Mouse (Mus musculus) embryo, embryonic 11 days (tissue): Measurements from ENCODE around the gene Khnyn.
A peak's percentile ranks its signal among the peaks of the same experiment; 100 is the strongest.

Experiments used
- DNase-seq: peaks from one replicate; pipeline ENCODE4 v3.0.0-alpha.2; 2015

Khnyn gene

DNA sequence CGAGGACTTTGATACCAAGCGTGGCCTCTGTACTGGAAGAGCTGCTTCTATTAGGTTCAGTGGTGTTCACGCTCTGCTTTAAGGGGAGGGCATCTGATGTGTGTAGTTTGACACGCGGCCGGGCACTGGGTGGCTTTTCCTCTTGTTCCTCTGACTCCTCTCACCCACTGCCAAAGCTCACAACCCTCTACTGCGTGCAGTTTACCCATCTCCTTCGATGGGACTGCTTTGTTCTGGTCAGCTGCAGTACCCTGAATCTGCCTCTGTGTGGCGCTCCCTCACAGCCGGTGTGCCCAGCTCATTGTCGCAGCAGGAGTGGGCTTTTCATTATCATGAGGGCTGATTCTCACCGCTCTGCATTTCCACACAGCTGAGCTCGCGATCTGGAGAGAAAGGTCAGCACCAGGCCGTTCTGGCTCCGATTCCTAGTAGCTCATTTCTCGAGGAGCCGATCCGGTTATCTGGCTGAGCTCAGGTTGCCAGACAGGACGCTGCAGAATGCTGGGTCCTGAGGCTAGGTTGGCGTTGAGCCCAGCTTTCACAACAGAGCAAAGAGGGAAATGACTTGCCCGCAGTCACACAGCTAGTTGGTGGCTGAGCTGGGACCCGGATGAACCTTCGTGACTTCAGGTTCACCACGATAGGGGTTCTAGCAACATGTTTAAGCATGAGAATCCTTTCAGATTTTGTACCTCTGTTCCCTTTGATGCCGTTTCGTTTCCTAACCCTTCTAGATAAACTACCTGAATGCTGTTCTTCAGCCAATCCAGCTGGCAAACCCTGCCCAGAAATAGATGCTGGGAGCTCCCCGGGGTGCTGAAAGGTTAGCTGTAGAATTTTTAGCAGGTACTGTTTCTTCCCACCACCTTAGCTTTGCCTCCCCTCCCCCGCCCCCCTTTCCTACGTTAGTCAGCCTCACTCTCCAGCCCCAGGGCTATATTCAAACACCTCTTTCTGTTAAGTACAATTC, 10.7 kb upstream of the Khnyn start:
- peak; percentile 86 for DNase-seq

DNA sequence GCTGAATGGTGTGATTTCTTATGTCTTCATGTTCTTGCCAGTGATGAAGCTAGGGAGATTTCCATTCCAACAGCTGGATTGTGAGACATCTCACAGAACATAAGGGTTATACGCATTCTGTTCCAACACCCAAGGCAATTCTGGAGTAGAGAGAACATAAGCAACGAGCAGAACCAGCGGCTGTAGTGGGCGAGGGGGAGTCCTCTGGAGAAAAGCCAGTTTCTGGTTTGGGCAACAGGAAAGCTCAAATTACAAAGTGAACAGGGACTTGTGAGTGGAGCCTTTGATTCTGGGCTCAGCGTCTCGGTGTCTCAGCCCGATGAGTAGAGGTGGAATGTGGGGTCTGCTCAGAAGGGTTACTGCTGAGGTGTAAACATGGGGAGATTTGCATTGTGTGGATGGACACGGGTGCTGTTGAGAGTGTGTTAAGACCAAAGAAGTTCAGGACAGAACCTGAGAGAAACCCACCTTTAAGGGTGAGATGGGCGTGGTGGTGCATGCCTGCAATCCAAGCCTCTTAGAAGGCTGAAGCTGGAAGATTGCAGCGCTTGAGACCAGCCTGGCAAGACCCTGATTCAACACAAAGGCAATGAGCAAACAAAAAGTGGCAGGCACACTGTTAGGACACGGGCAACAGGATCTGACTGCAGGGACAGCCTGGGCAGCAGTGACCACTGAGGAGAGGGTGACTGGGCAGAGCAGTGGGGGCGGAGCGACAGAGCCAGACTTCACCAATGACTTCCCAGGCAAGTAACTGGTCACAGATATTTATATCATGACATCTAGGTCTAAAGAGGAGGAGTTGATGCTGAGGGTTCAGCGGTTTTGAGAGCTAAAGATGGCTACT, 7.1 kb upstream of the Khnyn start:
- peak; percentile 54 for DNase-seq

DNA sequence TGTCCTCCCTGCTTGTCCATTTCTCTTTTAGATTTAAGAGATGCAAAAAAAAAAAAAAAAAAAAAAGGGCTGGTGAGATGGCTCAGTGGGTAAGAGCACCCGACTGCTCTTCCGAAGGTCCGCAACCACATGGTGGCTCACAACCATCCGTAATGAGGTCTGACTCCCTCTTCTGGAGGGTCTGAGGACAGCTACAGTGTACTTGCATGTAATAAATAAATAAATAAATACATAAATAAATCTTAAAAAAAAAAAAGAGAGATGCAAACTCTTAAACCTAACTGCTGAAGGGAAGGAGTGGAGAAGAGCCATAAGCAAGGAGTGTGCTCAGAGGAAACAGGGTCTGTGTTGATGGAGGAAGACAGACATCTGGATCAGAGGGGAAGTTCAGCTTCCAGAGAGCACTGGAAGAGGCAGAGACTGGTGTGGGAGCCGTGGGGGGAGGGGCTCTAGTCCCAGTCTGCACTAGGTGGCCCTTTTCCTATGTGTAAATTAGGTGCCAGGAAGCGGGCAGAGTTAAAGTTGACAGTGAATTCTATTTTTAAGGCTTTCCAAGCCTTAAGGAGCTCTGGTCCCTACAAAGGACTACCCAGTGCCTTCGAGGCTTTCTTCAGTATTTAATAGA, 6.3 kb upstream of the Khnyn start:
- peak; percentile 27 for DNase-seq

DNA sequence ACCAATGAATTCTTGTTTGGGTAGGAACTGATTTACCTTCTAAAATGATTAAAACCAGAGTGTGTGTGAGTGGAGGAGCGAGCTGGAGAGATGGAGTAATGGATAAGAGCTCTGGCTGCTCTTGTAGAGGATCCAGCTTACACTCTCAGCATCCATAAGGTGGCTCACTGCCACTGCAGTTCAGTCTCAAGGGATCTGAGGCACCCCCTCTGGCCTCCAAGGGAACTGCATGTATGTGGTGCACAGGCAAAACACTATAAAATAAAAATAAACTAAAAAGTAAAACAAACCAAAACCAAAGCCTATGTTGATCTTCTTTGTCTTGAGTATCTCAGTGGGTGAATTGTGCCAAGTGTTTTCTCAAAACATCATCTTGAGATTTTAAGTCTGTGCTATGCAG, 5.1 kb upstream of the Khnyn start:
- peak; percentile 75 for DNase-seq

DNA sequence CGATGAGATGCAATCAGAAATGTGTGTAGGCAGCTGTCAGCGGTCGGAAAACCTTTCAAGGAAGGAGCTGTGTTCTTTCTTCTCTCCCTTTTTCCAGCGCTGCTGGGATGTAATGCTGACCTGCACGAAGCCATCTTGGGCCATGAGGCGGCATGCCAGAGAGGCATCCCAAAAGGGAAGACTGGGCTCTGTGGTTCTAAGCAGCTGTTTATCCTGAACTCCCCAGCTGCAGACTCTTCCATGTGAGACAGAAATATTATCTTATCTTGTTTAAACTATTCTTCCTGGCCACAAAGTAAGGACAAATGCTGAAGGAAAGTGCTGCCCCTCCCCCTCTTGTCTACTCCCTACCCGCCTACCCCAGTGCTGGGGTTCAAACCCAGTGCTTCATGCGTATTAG, 3.8 kb upstream of the Khnyn start:
- DNase-seq = no peak

DNA sequence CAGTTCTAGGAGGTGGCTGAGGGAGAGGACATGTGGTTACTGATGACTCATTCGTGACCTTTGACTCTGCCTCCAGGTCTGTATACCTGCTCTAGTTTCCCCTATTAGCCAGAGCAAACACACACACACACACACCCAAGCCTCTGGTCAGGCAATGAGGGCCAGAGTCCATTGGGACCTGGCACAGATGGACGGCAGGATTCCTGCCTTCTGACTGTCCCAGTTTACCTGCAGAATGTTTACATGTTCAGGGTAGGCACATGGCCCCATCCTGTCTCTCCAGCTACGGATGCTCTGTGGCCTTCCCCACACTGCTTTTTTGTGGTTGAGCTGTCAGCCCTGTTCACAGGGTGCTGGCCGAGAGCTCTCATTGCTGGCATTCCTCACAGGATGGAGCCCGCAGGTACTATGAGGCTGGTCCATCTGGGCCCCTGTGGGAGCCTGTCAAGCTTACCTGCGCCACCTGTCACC, 2.5 kb upstream of the Khnyn start:
- DNase-seq = no peak

DNA sequence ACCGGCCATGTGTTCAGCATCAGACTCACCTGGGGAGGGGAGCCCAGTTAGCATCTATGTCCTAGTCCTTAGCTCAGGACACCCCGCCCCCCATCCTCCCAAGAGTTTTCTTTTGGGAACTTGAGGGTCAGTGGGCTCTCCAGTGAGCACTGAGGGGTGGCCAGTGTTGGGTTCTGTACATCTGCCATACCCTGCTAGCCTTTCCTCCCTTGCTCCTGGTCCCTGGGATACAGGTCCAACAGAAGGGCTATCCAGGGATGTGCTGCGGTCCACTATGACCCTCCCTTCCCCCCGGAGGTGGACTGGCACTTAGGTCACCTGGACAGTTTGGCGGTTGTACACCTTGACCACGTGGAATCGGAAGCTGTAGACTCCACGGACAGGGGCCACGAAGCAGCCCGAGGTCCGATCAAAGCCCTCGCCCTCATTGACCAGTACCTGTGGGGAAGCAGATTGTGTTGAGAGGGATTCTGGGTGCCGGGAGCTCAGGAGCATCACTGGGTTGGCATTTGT, 1.5 kb upstream of the Khnyn start:
- DNase-seq = no peak

DNA sequence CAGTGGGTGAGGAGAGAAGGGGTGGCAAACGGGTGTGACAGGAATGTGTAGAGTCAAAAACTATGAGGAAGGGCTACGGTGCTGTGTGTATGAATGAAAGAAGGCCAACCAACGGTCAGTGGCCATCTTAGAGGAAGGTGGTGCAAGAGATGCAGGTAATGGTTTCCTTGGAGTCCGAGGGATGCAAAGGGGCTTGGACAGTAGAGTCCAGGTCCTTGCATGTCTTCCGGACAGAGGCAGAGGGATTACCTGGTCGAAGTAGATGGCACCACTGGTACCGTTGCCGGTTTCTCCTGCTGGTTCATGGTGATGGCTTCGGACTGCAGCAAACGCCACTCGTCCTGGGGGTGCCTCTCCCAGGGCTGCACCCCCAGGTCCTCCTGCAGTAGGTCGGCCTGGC, 1.1 kb upstream of the Khnyn start:
- DNase-seq = no peak

DNA sequence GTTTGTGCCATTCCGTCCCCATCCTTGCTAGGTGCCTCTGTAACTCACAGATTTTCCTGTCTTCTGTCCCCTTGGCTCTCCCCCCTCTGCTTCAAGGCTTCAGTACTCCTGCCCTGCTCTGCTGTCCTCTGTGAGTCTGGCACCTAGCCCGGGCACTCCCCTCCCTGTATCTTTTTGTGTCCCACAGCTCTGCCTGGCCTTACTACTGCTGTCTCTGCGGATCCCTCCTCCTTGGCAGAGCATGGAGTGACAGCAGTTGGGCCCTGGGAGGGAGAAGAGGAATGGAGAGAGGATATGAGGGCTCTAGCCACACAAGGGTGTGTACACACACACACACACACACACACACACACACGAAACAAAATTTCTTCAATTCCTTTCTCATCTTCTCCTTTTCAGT, 581 bp upstream of the Khnyn start, which contains the start of gene Cbln3:
Gene Cbln3, minus strand, starts transcription at position 227 of the 400 bp plus-strand sequence.
- no peak for DNase-seq

DNA sequence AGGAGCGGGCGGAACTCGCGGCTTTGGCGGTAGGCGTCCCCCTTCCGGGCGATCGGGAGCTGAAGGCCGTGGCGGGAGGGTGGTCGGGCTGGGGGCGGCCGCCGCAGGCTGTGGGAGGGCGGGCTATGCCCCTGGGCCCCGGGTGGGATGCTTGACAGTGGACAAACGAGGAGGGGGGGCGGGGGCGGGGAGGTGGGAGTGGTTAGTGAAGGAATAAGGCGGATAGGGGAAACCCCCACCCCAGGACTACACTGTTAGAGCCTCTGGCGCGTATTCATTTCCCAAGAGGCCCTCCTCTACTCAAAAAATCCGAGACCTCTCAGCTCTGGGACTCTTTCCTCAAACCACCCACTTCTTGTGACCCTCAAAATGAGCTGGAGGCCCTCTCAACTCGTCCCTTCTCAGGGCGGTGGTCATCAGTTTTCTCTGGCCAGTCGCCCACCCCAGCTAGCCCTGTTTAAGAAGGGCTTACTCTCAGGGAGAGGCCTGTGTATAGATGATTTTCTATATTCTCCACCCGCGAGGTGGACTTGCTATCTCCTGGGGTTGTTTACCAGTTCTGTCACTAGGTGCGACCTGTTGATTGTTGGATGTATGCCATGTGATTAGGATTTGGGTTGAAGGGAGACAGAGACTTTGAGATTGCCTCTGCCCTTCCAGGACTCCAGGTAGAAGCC, 505 bp downstream of the Khnyn start:
- peak; percentile 24 for DNase-seq

DNA sequence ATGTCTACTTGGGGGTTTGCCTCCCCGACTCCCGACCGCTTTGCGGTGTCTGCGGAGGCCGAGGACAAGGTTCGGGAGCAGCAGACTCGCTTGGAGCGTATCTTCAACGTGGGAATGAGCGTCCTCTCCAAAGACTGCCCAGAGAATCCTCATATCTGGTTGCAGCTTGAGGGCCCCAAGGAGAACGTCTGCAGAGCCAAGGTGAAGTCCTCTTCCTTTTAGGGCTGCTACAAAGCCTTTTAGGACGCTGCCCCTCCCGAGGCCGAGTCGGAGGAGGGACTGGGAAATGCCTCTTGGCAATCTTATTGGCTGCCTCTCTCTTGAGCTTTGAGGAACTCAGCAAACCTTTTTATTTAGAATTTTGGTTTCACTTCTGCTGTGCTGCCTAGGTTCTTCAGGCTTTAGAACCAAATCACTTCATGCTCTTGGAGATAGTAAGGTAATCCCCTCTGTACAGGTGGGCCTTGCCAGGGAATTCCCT, 1.1 kb downstream of the Khnyn start:
- peak; percentile 33 for DNase-seq

DNA sequence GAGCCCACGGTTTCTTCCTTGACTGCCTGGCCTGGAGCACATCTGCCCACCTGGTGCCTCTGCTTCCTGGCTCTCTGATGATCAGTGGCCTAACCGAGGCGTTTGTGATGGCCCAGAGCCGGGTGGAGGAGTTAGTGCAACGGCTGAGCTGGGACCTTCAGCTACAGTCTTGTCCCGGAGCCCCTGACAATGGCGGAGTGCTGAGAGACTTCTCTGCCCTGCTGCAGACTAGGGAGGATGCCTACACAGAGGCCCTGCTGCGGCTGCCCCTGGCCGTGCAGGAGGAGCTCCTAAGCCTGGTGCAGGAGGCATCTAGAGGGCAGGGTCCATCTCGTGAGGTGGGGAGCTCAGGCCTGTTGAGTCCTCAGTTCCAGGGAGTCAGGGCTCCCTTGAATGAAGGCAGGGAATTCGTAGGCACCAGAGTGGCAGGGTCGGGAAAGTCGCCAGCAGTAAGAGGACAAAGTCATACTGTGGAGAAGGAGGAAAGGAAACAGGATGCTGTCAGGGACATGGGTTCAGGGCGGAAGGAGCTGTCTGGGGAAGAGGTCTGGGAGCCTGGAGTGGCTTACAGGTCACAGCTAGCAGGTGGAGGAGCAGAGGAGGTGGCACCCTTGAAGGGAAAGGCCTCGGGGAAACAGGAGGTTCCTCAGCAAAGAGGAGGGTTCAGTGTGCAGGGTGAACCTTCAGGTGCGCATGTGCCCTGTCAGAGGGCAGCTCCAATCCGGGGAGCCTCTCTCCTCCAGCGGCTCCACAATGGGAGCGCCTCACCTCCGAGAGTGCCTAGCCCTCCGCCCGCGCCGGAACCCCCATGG, 2.0 kb downstream of the Khnyn start:
- no peak for DNase-seq

DNA sequence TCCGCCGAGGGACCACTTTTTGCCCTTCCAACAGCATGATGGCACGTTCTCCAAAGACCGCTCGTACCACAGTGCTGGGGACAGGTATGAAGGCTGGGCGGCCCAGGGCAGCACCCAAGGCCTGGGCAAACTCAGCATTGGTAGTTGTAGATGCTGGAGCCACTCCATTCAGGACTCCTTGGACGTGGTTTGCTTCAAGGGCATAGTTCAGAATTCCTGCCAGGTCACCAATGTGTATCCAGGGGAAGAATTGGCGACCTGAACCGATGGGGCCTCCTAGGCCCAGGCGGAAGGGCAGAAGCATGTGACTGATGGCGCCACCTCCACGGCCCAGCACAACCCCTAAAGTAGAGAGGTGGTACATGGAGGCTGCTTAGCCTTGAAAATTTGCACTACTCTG, 12.9 kb downstream of the Khnyn start:
- DNase-seq = no peak

DNA sequence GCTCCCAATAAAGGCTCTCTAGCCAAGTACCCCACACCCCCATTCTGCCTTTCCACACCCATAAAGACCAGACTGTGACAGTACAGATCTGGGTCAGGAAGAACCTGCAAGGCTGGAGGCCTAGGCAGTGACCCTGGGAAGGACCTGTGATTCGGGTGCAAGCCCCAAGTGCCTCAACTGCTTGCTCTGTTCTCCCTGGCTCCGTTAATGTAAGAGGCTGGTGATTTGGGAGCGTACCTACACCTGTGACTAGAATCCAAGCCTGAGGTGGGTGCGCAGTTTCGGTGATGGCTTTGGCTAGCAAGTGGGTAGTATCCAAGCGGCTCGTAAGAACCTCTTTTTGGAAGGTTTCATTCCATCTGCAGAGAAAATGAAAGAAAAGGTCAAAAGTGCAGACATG, 14.2 kb downstream of the Khnyn start:
- DNase-seq = no peak

DNA sequence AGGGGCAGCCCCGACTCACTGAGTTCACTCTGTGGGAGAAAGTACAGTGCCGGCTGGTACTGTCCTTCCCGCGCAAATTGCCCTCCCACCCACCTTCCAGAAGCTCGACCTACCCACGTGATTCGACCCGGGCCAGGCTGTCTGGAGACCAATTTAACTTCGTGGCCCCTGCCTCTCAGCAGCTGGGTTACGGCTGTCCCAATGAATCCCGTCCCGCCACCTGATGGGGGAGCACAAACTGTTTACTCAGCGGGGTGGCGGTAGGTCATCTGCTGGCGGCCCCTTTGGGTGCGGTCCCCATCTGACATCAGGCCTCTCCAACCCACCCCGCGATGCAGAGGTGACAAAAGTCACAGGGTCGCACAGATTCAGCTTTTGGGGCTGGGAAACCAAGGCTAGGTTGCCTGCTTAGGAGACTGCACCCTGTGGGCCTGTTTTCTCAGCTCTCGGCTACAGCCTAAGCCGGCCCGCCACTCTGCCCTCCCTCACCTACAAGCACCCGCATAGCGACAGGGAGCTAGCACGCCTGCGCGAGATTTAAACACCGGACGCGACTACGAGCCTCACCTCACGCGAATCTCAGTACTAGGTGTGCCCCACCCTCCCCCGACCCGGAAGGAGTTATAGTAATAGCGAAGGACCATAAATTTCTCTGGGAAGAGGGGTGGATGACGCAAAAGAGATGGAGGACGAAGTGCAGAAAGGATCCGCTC, 15.1 kb downstream of the Khnyn start, which contains the start of gene Sdr39u1:
Gene Sdr39u1, minus strand, starts transcription at position 593 of the 713 bp plus-strand sequence.
- DNase-seq = peak; percentile 93

DNA sequence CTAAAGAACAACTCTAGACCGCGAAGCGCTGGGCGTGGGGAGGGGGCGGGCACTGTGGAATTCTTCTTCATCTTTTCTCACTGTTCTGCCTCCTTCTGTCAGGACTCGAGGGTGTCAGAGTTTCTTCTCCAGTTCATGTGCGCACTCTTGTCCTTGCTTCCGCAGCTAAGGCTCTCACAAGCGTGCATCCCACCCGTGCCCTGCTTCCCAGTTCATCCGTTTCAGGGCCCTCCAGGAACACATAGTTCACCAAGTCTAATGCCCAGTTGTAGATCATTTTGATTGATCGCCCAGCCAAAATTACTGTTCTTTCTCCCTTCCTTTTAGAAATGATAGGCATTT, 15.6 kb downstream of the Khnyn start:
- no peak for DNase-seq

DNA sequence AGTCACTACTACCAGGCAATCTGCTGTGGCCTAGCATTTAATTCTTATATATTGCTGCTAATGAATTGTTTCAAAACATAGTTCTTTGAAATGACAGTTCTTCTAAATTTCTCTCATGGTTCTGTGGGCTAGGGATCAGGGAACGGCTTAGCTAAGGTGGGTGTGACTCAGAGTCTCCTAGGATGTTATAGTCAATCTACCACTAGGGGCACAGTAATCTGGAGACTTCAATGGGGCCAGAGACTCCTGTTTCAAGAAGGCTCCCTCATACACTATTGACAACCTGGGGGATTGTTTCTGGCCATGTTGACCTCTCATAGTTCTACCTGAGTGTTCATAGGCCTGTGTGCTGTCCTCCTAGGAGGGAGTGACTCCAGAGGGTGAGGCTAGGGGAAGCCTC, 20.8 kb downstream of the Khnyn start:
- peak; percentile 16 for DNase-seq

DNA sequence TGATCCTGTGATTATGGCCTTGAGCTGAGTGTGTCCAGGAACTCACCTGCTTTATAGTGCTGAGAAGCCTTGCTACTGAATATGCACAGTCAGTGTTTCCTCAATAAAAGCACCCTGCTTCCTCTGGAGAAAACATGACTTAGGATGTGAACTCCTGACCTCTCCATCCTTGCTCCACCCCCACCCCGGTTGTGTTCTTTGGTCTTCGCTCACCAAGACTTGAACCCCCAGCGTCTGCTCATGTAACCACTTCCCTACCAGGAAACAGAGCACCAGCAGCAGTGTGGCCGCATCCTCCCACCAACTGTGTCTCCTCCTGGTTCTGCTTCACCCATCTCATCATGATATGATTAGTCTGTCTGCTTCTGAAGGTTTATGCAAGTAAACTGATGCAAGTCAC, 28.7 kb downstream of the Khnyn start:
- no peak for DNase-seq

DNA sequence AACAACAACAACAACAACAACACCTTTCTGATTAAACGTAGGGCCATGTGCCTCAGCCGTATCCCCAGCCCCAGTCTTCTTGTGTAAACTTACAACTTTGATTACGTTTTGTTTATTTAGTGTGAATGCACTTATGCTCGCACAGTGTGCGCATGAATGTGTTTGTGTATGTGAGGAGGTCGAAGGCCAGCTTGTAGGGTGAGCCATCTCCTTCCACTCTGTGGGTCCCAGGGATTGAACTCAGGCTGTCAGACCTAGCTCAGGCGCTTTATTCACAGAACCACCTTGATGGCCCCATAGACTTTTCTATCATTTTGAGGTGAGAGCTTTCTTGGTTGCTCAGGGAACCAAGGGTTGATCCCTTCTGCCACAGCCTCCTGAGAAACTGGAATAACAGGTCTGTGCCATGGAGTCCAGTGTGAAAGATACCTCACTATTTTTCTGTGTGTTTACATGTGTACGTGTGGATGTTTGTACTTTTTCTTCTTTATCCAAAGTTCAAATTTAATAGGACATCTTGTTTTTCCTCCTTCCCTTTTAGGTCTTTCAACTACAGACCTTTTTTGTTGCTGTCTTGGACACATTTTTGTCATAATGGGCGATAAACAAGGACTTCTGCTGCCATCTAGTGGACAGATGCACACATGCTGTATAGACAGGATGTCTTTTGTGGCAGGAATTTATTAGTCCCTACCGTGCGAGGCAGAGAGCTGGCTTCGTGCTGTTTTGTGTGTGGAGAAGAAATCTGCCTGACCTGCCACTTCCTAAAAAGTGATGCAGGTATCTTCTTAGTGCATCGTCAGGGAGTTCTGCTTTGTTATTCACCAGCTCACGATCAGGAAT, 33.7 kb downstream of the Khnyn start:
- peak; percentile 93 for DNase-seq
